ENCODE assay signal across 8 mouse cellular contexts in the genomic region with DNA sequence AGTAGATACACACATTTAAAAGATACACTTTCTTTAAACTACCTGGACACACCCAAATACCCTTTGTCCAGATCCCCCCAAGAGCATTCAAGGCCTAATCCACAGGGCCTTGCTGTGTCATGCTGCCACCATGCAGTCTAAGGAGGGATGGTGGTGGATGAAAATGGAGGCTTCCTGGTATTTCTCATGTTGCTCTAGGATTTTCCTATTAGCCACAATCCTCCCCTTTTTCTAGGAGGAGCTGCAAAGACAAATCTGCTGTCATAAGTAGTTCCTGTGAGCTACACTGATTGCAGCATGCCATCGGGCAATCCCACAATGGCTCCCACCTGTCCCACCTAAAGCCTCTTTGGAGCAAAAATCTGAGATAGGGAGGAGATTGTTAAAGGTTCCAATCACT. TPM values are rescaled to one million over a fixed set of nuclear protein-coding genes. Genes with fewer than 3 reads are reported as not detected.
DNase-seq lines count a peak whose midpoint lies in the region; ATAC-seq and TF ChIP-seq lines count a peak whose summit lies in the region.

No protein-coding gene starts in this region.

- WGBS in heart, postnatal 0 days = 38% methylated on average over 1 of the region's 1 CpGs
- WGBS in hindbrain, embryonic 16.5 days = 19% methylated on average over 1 of the region's 1 CpGs

- no peak for DNase-seq in heart, postnatal 0 days (ENCODE audit: low spot score)
- no peak for DNase-seq in heart, adult 8-10 months (ENCODE audit: low spot score)
- no peak for DNase-seq in ovary, postnatal 14 days (ENCODE audit: low spot score)
- DNase-seq in urinary bladder, postnatal 14 days (ENCODE audit: low spot score) = no peak
- DNase-seq in B cell, adult 2 months = no peak

- H3K36me3 ChIP-seq in heart, postnatal 0 days (replicated peaks; ENCODE audit: control insufficient read depth, insufficient read depth, low read length) = peaks cover 7% of the 10 kb centered on the region
- peaks cover 8% of the 10 kb centered on the region for H3K36me3 ChIP-seq in hindbrain, embryonic 16.5 days (ENCODE audit: control insufficient read depth, insufficient read depth, low read length)
- H3K36me3 ChIP-seq in myocyte (ENCODE audit: control insufficient read depth, insufficient read depth) = peaks cover 12% of the 10 kb centered on the region

- no peak overlapping the region for H3ac ChIP-seq in myocyte (ENCODE audit: control insufficient read depth, insufficient read length)

- no peak for TF ChIP-seq POLR2A in bone marrow macrophage, adult 2 months (IDR thresholded peaks at IDR 0.05; ENCODE audit: borderline replicate concordance, low read depth, low read length)
- TF ChIP-seq POLR2A in myocyte (IDR thresholded peaks at IDR 0.05; ENCODE audit: insufficient read length, low read depth) = no peak

- peaks cover 77% of the 10 kb centered on the region for H3K79me2 ChIP-seq in myocyte (ENCODE audit: control insufficient read depth, insufficient read depth)

- no peak overlapping the region for H3K27ac ChIP-seq in heart, postnatal 0 days (ENCODE audit: low read depth)
- peak overlapping the region; percentile 26 for H3K27ac ChIP-seq in bone marrow macrophage, adult 2 months (ENCODE audit: insufficient read depth, low read depth, low read length)
- H3K27ac ChIP-seq in hindbrain, embryonic 16.5 days (ENCODE audit: low read depth, low read length) = peak overlapping the region; percentile 98

- peak overlapping the region; percentile 81; the same call in 1 of the 2 replicates for H3K4me2 ChIP-seq in heart, postnatal 0 days (ENCODE audit: low read depth, low read length)
- peak overlapping the region; percentile 83 for H3K4me2 ChIP-seq in hindbrain, embryonic 16.5 days (ENCODE audit: low read length)
- H3K4me2 ChIP-seq in myocyte (ENCODE audit: low read depth) = peak overlapping the region; percentile 92

- no peak for ATAC-seq in heart, postnatal 0 days (ENCODE audit: insufficient read depth, low read depth)
- no peak for ATAC-seq in hindbrain, embryonic 16.5 days

- TF ChIP-seq CTCF in heart, postnatal 0 days (IDR thresholded peaks at IDR 0.05; ENCODE audit: low read depth) = no peak
- TF ChIP-seq CTCF in bone marrow macrophage, adult 2 months (IDR thresholded peaks at IDR 0.05; ENCODE audit: low read depth, low read length) = no peak

- H3K4me3 ChIP-seq in heart, postnatal 0 days (ENCODE audit: low read depth, low read length) = peak overlapping the region; percentile 89
- H3K4me3 ChIP-seq in bone marrow macrophage, adult 2 months (ENCODE audit: insufficient read depth, low read length) = peak overlapping the region; percentile 55
- H3K4me3 ChIP-seq in hindbrain, embryonic 16.5 days (ENCODE audit: low read length) = peak overlapping the region; percentile 67
- peak overlapping the region; percentile 94 for H3K4me3 ChIP-seq in myocyte

- peaks cover 30% of the 10 kb centered on the region for H3K4me1 ChIP-seq in heart, postnatal 0 days (ENCODE audit: control insufficient read depth, insufficient read depth)
- H3K4me1 ChIP-seq in bone marrow macrophage, adult 2 months (ENCODE audit: control insufficient read depth, insufficient read depth, low read length) = peaks cover 11% of the 10 kb centered on the region
- H3K4me1 ChIP-seq in hindbrain, embryonic 16.5 days (ENCODE audit: control insufficient read depth, insufficient read depth, low read depth, low read length) = peaks cover 45% of the 10 kb centered on the region

- no peaks in the 10 kb centered on the region for H3K9me3 ChIP-seq in heart, postnatal 0 days (replicated peaks; ENCODE audit: control insufficient read depth, low read length)
- no peaks in the 10 kb centered on the region for H3K9me3 ChIP-seq in hindbrain, embryonic 16.5 days (ENCODE audit: control insufficient read depth, low read length)

- no peak overlapping the region for H3K9ac ChIP-seq in heart, postnatal 0 days (replicated peaks; ENCODE audit: low read depth, low read length)
- peak overlapping the region; percentile 98 for H3K9ac ChIP-seq in hindbrain, embryonic 16.5 days (ENCODE audit: low read depth, low read length)

- H3K27me3 ChIP-seq in heart, postnatal 0 days (ENCODE audit: control insufficient read depth, insufficient read depth, low read length) = no peaks in the 10 kb centered on the region
- H3K27me3 ChIP-seq in hindbrain, embryonic 16.5 days (replicated peaks; ENCODE audit: control insufficient read depth, insufficient read depth, low read length) = no peaks in the 10 kb centered on the region
- H3K27me3 ChIP-seq in myocyte (ENCODE audit: control insufficient read depth, insufficient read depth, insufficient read length) = no peaks in the 10 kb centered on the region

- TF ChIP-seq EP300 in heart, postnatal 0 days (IDR thresholded peaks at IDR 0.05; ENCODE audit: low read depth) = no peak

TF ChIP-seq in myocyte, 11 proteins besides CTCF, POLR2A, EP300 and RAD21:
- no peak for TF ChIP-seq MAX (IDR thresholded peaks at IDR 0.05; ENCODE audit: low read depth)
- TF ChIP-seq TCF12 (IDR thresholded peaks at IDR 0.05; ENCODE audit: insufficient read depth, poor library complexity, severe bottlenecking) = no peak
- TF ChIP-seq MYOD1 (IDR thresholded peaks at IDR 0.05; ENCODE audit: control insufficient read depth in 1 of 3, insufficient read length in 2 of 3, low read depth in 2 of 3) = no peak
- no peak for TF ChIP-seq MYOG (IDR thresholded peaks at IDR 0.05; ENCODE audit: control insufficient read depth in 1 of 3, insufficient read depth in 1 of 3, insufficient read length in 2 of 3, low read depth in 2 of 3)
- TF ChIP-seq USF1 (IDR thresholded peaks at IDR 0.05; ENCODE audit: low read depth) = no peak
- TF ChIP-seq POLR2AphosphoS2 (IDR thresholded peaks at IDR 0.05; ENCODE audit: insufficient read length, low read depth) = no peak
- TF ChIP-seq CEBPB (IDR thresholded peaks at IDR 0.05; ENCODE audit: insufficient read depth, poor library complexity, severe bottlenecking) = no peak
- TF ChIP-seq E2F4 (IDR thresholded peaks at IDR 0.05; ENCODE audit: insufficient read depth) = no peak
- TF ChIP-seq SRF (IDR thresholded peaks at IDR 0.05; ENCODE audit: control insufficient read depth, insufficient read length, low read depth) = no peak
- no peak for TF ChIP-seq REST (IDR thresholded peaks at IDR 0.05; ENCODE audit: insufficient read depth, insufficient read length)
TF ChIP-seq in myocyte: peak in this region for 0.

RNA-seq across cellular contexts. Expression of gene Cdc42se1, which starts 1.3 kb away (rescaled TPM):
- 75.5 and 78.2 TPM in 2 replicates for total RNA-seq in heart, postnatal 0 days (2014; rRNA removed; ENCODE audit: low replicate concordance)
- polyA plus RNA-seq in heart, postnatal 0 days (2015; fragmentation: Nextera tagmentation; extraction: Ambion mirVana) = 33.6 TPM in 2 replicates
- total RNA-seq in heart, adult 8-10 months (2022) = 10 to 100 TPM; 17.0 to 22.8 (median 20.4) TPM
- 128 and 133 TPM in 2 replicates for polyA plus RNA-seq in bone marrow macrophage, adult 2 months (2012; ENCODE audit: insufficient read depth, insufficient read length, missing spikeins)
- polyA plus RNA-seq in hindbrain, embryonic 16.5 days (2015; fragmentation: Nextera tagmentation; extraction: Ambion mirVana) = 59.1 and 61.0 TPM in 2 replicates
- 61.5 TPM for polyA plus RNA-seq in myocyte (2012; fragmentation: generic; extraction: Trizol)

RNA-seq across cellular contexts. Expression of gene Mllt11, which starts 4.8 kb away (rescaled TPM):
- total RNA-seq in heart, postnatal 0 days (2014; rRNA removed; ENCODE audit: low replicate concordance) = 4.3 and 6.1 TPM in 2 replicates
- polyA plus RNA-seq in heart, postnatal 0 days (2015; fragmentation: Nextera tagmentation; extraction: Ambion mirVana) = 8.9 and 9.0 TPM in 2 replicates
- 10 to 100 TPM in 2 of 4 experiments, 1 to 10 TPM in 2; 5.5 to 11.3 (median 9.5) TPM for total RNA-seq in heart, adult 8-10 months (2022)
- polyA plus RNA-seq in bone marrow macrophage, adult 2 months (2012; ENCODE audit: insufficient read depth, insufficient read length, missing spikeins) = 19.7 and 23.3 TPM in 2 replicates
- 282 and 327 TPM in 2 replicates for polyA plus RNA-seq in hindbrain, embryonic 16.5 days (2015; fragmentation: Nextera tagmentation; extraction: Ambion mirVana)
- 51.9 TPM for polyA plus RNA-seq in myocyte (2012; fragmentation: generic; extraction: Trizol)

RNA-seq across cellular contexts. Expression of gene Gabpb2, which starts 9.5 kb away (rescaled TPM):
- total RNA-seq in heart, postnatal 0 days (2014; rRNA removed; ENCODE audit: low replicate concordance) = 6.6 and 7.2 TPM in 2 replicates
- polyA plus RNA-seq in heart, postnatal 0 days (2015; fragmentation: Nextera tagmentation; extraction: Ambion mirVana) = 3.1 TPM in 2 replicates
- total RNA-seq in heart, adult 8-10 months (2022) = 10 to 100 TPM; 12.2 to 13.9 (median 13.2) TPM
- 36.4 and 38.8 TPM in 2 replicates for polyA plus RNA-seq in bone marrow macrophage, adult 2 months (2012; ENCODE audit: insufficient read depth, insufficient read length, missing spikeins)
- polyA plus RNA-seq in hindbrain, embryonic 16.5 days (2015; fragmentation: Nextera tagmentation; extraction: Ambion mirVana) = 2.4 and 3.0 TPM in 2 replicates
- 3.3 TPM for polyA plus RNA-seq in myocyte (2012; fragmentation: generic; extraction: Trizol)

RNA-seq across cellular contexts. Expression of gene Gm128, which starts 14.2 kb away (rescaled TPM):
- 1.1 TPM in 1 of 2 replicates, not detected in the other for total RNA-seq in heart, postnatal 0 days (2014; rRNA removed; ENCODE audit: low replicate concordance)
- polyA plus RNA-seq in heart, postnatal 0 days (2015; fragmentation: Nextera tagmentation; extraction: Ambion mirVana) = 0.07 TPM in 1 of 2 replicates, not detected in the other
- not detected for total RNA-seq in heart, adult 8-10 months (2022)
- not detected in 2 replicates for polyA plus RNA-seq in bone marrow macrophage, adult 2 months (2012; ENCODE audit: insufficient read depth, insufficient read length, missing spikeins)
- 0.29 and 0.30 TPM in 2 replicates for polyA plus RNA-seq in hindbrain, embryonic 16.5 days (2015; fragmentation: Nextera tagmentation; extraction: Ambion mirVana)
- 0.04 TPM for polyA plus RNA-seq in myocyte (2012; fragmentation: generic; extraction: Trizol)

RNA-seq across cellular contexts. Expression of gene Bnipl, which starts 23.8 kb away (rescaled TPM):
- total RNA-seq in heart, postnatal 0 days (2014; rRNA removed; ENCODE audit: low replicate concordance) = 3.9 TPM in 1 of 2 replicates, not detected in the other
- not detected in 2 replicates for polyA plus RNA-seq in heart, postnatal 0 days (2015; fragmentation: Nextera tagmentation; extraction: Ambion mirVana)
- not detected for total RNA-seq in heart, adult 8-10 months (2022)
- not detected in 2 replicates for polyA plus RNA-seq in bone marrow macrophage, adult 2 months (2012; ENCODE audit: insufficient read depth, insufficient read length, missing spikeins)
- polyA plus RNA-seq in hindbrain, embryonic 16.5 days (2015; fragmentation: Nextera tagmentation; extraction: Ambion mirVana) = 0.20 TPM in 1 of 2 replicates, not detected in the other
- polyA plus RNA-seq in myocyte (2012; fragmentation: generic; extraction: Trizol) = 0.31 TPM
